Mouse (Mus musculus): ENCODE results near the gene Stap1. TPM values are rescaled to one million over a fixed set of nuclear protein-coding genes. Genes with fewer than 3 reads are reported as not detected.

Stap1 gene
- 0.23 and 0.27 TPM in 2 replicates for polyA plus RNA-seq (2015; fragmentation: Nextera tagmentation; extraction: Ambion mirVana)

DNA sequence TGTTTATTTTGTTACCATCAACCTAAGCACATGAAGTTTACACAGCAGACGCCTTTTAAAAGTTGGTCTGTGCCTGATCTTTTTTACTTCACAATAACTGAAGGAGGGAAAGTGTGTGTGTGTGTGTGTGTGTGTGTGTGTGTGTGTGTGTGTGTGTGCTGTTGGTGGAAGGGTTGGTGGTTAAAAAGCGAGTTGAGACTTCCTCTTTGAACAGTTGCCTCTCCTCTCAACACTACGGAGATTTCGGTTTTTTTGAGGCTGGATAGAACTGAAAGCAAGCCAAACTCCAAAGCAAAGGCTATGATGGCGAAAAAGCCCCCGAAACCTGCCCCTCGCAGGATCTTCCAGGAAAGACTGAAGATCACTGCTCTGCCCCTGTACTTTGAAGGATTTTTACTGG is at the start of gene Stap1:
Stap1 (plus strand) TSS at position 209 of the 400 bp plus-strand sequence.

DNA sequence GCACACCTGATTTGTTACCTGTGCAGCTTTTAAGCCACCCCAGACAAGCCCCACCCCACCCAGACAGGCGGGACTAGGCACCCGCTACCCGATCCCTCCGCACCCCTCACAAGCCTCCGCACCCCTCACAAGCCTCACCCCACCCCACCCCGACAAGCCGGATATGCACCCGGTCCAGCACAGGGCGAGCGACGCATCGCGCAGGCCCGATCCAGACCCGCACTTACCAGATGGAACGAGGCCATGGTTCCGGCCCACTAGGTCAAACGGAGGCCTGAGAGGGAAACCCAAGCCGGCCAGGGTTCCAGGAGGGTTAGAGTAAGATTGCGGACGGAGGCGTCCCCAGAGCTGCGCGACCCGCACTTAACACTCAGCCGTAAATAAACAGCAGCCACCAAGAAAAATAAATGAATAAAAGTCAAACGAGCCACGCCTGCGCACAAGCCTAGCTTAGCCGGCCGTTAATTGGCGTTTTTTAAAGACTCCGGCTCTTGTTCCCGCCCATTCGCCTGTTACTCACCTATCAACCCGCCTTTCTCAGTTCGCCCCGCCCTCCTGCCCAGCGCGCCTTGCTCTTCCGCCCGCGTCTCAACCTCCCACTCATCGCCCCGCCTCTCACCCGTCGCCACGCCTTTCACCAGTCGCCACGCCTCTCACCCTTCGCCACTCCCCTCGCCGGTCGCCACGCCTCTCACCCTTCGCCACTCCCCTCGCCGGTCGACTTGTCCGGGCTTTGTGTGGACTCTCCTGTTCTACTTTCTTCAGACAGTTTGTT is 6.3 kb upstream of the Stap1 start, which contains the start of gene Cenpc1:
Cenpc1 (minus strand) TSS at position 483 of the 775 bp plus-strand sequence.

Other genes with a start within 250 kb of the Stap1 start
- 9.4 and 12.5 TPM in 2 replicates for gene Cenpc1, start 6.2 kb upstream of the Stap1 start, polyA plus RNA-seq (2015; fragmentation: Nextera tagmentation; extraction: Ambion mirVana)
- gene Uba6, start 101.1 kb downstream of the Stap1 start, polyA plus RNA-seq (2015; fragmentation: Nextera tagmentation; extraction: Ambion mirVana): 6.7 and 8.4 TPM in 2 replicates
- gene Gnrhr, start 126.2 kb downstream of the Stap1 start, polyA plus RNA-seq (2015; fragmentation: Nextera tagmentation; extraction: Ambion mirVana): not detected in 2 replicates
- not detected in 2 replicates for gene Tmprss11c, start 217.6 kb downstream of the Stap1 start, polyA plus RNA-seq (2015; fragmentation: Nextera tagmentation; extraction: Ambion mirVana)

Measured in urinary bladder, postnatal 0 days (tissue).